Mouse (Mus musculus): ENCODE results near the gene Pcdh9. TPM values are rescaled to one million over a fixed set of nuclear protein-coding genes. Genes with fewer than 3 reads are reported as not detected.

Pcdh9 gene
- polyA plus RNA-seq, 1 experiment from 2014 or later, result 6.3 TPM

- Histone ChIP-seq H3K4me3 (ENCODE audit: low read length) (no peak overlapping the region), H3K27ac (ENCODE audit: low read length) (no peak overlapping the region), H3K36me3 (ENCODE audit: control insufficient read depth, insufficient read depth) (no peaks in the 10 kb centered on the region), H3K9ac (ENCODE audit: low read length) (no peak overlapping the region), H3K4me2 (ENCODE audit: low read depth, low read length) (no peak overlapping the region), H3K9me3 (replicated peaks; ENCODE audit: control insufficient read depth, low read length) (no peaks in the 10 kb centered on the region), H3K4me1 (ENCODE audit: control insufficient read depth, insufficient read depth, low read length) (peaks cover 4% of the 10 kb centered on the region; the same call in 1 of the 2 replicates), H3K27me3 (ENCODE audit: control insufficient read depth, insufficient read depth, low read length) (no peaks in the 10 kb centered on the region)
- ATAC-seq (replicated peaks; ENCODE audit: extremely low read depth, insufficient read depth, low FRiP score), result no peak
- 77% methylated on average over 11 of the region's 11 CpGs for WGBS
These were observed 4.9 kb downstream of the Pcdh9 start for GRCm38 (mm10) chr14:93885551-93886084.

- Histone ChIP-seq H3K27ac (ENCODE audit: low read length) (no peak overlapping the region), H3K4me2 (ENCODE audit: low read depth, low read length) (no peak overlapping the region), H3K9ac (ENCODE audit: low read length) (no peak overlapping the region), H3K36me3 (ENCODE audit: control insufficient read depth, insufficient read depth) (no peaks in the 10 kb centered on the region), H3K27me3 (ENCODE audit: control insufficient read depth, insufficient read depth, low read length) (no peaks in the 10 kb centered on the region), H3K9me3 (replicated peaks; ENCODE audit: control insufficient read depth, low read length) (no peaks in the 10 kb centered on the region), H3K4me1 (ENCODE audit: control insufficient read depth, insufficient read depth, low read length) (peaks cover 2% of the 10 kb centered on the region; the same call in 1 of the 2 replicates), H3K4me3 (ENCODE audit: low read length) (no peak overlapping the region)
- WGBS, result 4% methylated on average over 2 of the region's 2 CpGs
- 0 out of 2 replicates have a peak, but pooled peaks have one; percentile 49 for ATAC-seq (replicated peaks; ENCODE audit: extremely low read depth, insufficient read depth, low FRiP score)
These were observed 6.0 kb downstream of the Pcdh9 start for GRCm38 (mm10) chr14:93884467-93884866.

GRCm38 (mm10) chr14:93880071-93880470 lies 10.4 kb downstream of the Pcdh9 start:
- Histone ChIP-seq H3K36me3 (ENCODE audit: control insufficient read depth, insufficient read depth) (no peaks in the 10 kb centered on the region), H3K27me3 (ENCODE audit: control insufficient read depth, insufficient read depth, low read length) (no peaks in the 10 kb centered on the region), H3K4me3 (ENCODE audit: low read length) (no peak overlapping the region), H3K27ac (ENCODE audit: low read length) (no peak overlapping the region), H3K4me1 (ENCODE audit: control insufficient read depth, insufficient read depth, low read length) (peaks cover 2% of the 10 kb centered on the region; the same call in 1 of the 2 replicates), H3K4me2 (ENCODE audit: low read depth, low read length) (no peak overlapping the region), H3K9me3 (replicated peaks; ENCODE audit: control insufficient read depth, low read length) (no peaks in the 10 kb centered on the region), H3K9ac (ENCODE audit: low read length) (no peak overlapping the region)
- ATAC-seq (replicated peaks; ENCODE audit: extremely low read depth, insufficient read depth, low FRiP score), result no peak
- 82% methylated on average over 1 of the region's 1 CpGs for WGBS

- no peak overlapping the region for H3K27ac ChIP-seq (ENCODE audit: low read length)
- H3K4me2 ChIP-seq (ENCODE audit: low read depth, low read length), result no peak overlapping the region
- no peaks in the 10 kb centered on the region for H3K9me3 ChIP-seq (replicated peaks; ENCODE audit: control insufficient read depth, low read length)
- H3K36me3 ChIP-seq (ENCODE audit: control insufficient read depth, insufficient read depth), result no peaks in the 10 kb centered on the region
- H3K9ac ChIP-seq (ENCODE audit: low read length), result no peak overlapping the region
- no peak overlapping the region for H3K4me3 ChIP-seq (ENCODE audit: low read length)
- H3K27me3 ChIP-seq (ENCODE audit: control insufficient read depth, insufficient read depth, low read length), result no peaks in the 10 kb centered on the region
- ATAC-seq (replicated peaks; ENCODE audit: extremely low read depth, insufficient read depth, low FRiP score), result no peak
- no peaks in the 10 kb centered on the region for H3K4me1 ChIP-seq (ENCODE audit: control insufficient read depth, insufficient read depth, low read length)
- 84% methylated on average over 1 of the region's 1 CpGs for WGBS
These were observed 14.5 kb downstream of the Pcdh9 start for GRCm38 (mm10) chr14:93875968-93876367.

GRCm38 (mm10) chr14:93868211-93868610 lies 22.3 kb downstream of the Pcdh9 start:
- H3K27ac ChIP-seq (ENCODE audit: low read length), result no peak overlapping the region

GRCm38 (mm10) chr14:93858069-93858468 lies 32.4 kb downstream of the Pcdh9 start:
- no peaks in the 10 kb centered on the region for H3K4me1 ChIP-seq (ENCODE audit: control insufficient read depth, insufficient read depth, low read length)
- no peak overlapping the region for H3K4me2 ChIP-seq (ENCODE audit: low read depth, low read length)
- ATAC-seq (replicated peaks; ENCODE audit: extremely low read depth, insufficient read depth, low FRiP score), result no peak
- no peaks in the 10 kb centered on the region for H3K9me3 ChIP-seq (replicated peaks; ENCODE audit: control insufficient read depth, low read length)
- H3K36me3 ChIP-seq (ENCODE audit: control insufficient read depth, insufficient read depth), result no peaks in the 10 kb centered on the region
- no peak overlapping the region for H3K4me3 ChIP-seq (ENCODE audit: low read length)
- H3K27me3 ChIP-seq (ENCODE audit: control insufficient read depth, insufficient read depth, low read length), result no peaks in the 10 kb centered on the region
- no peak overlapping the region for H3K27ac ChIP-seq (ENCODE audit: low read length)
- H3K9ac ChIP-seq (ENCODE audit: low read length), result no peak overlapping the region
- 74% methylated on average over 3 of the region's 3 CpGs for WGBS

More at GRCm38 (mm10) chr14:93868211-93868610, 22.3 kb downstream of the Pcdh9 start:
- H3K9me3 ChIP-seq (replicated peaks; ENCODE audit: control insufficient read depth, low read length), result no peaks in the 10 kb centered on the region
- H3K36me3 ChIP-seq (ENCODE audit: control insufficient read depth, insufficient read depth), result no peaks in the 10 kb centered on the region
- H3K27me3 ChIP-seq (ENCODE audit: control insufficient read depth, insufficient read depth, low read length), result no peaks in the 10 kb centered on the region
- H3K4me1 ChIP-seq (ENCODE audit: control insufficient read depth, insufficient read depth, low read length), result no peaks in the 10 kb centered on the region
- H3K9ac ChIP-seq (ENCODE audit: low read length), result no peak overlapping the region
- no peak for ATAC-seq (replicated peaks; ENCODE audit: extremely low read depth, insufficient read depth, low FRiP score)
- no peak overlapping the region for H3K4me2 ChIP-seq (ENCODE audit: low read depth, low read length)
- H3K4me3 ChIP-seq (ENCODE audit: low read length), result no peak overlapping the region

- Histone ChIP-seq H3K36me3 (ENCODE audit: control insufficient read depth, insufficient read depth) (no peaks in the 10 kb centered on the region), H3K4me3 (ENCODE audit: low read length) (no peak overlapping the region), H3K4me1 (ENCODE audit: control insufficient read depth, insufficient read depth, low read length) (no peaks in the 10 kb centered on the region), H3K27ac (ENCODE audit: low read length) (no peak overlapping the region), H3K9me3 (replicated peaks; ENCODE audit: control insufficient read depth, low read length) (no peaks in the 10 kb centered on the region), H3K9ac (ENCODE audit: low read length) (no peak overlapping the region), H3K4me2 (ENCODE audit: low read depth, low read length) (no peak overlapping the region), H3K27me3 (ENCODE audit: control insufficient read depth, insufficient read depth, low read length) (no peaks in the 10 kb centered on the region)
- no peak for ATAC-seq (replicated peaks; ENCODE audit: extremely low read depth, insufficient read depth, low FRiP score)
- 42% methylated on average over 1 of the region's 1 CpGs for WGBS
These were observed 44.3 kb downstream of the Pcdh9 start for GRCm38 (mm10) chr14:93846091-93846677.

GRCm38 (mm10) chr14:93842686-93843288 lies 47.7 kb downstream of the Pcdh9 start:
- no peak overlapping the region for H3K4me2 ChIP-seq (ENCODE audit: low read depth, low read length)
- 74% methylated on average over 3 of the region's 3 CpGs for WGBS
- H3K4me3 ChIP-seq (ENCODE audit: low read length), result no peak overlapping the region
- no peaks in the 10 kb centered on the region for H3K36me3 ChIP-seq (ENCODE audit: control insufficient read depth, insufficient read depth)
- ATAC-seq (replicated peaks; ENCODE audit: extremely low read depth, insufficient read depth, low FRiP score), result no peak
- H3K9ac ChIP-seq (ENCODE audit: low read length), result no peak overlapping the region
- H3K27ac ChIP-seq (ENCODE audit: low read length), result no peak overlapping the region
- H3K27me3 ChIP-seq (ENCODE audit: control insufficient read depth, insufficient read depth, low read length), result no peaks in the 10 kb centered on the region
- H3K9me3 ChIP-seq (replicated peaks; ENCODE audit: control insufficient read depth, low read length), result no peaks in the 10 kb centered on the region
- H3K4me1 ChIP-seq (ENCODE audit: control insufficient read depth, insufficient read depth, low read length), result no peaks in the 10 kb centered on the region

GRCm38 (mm10) chr14:93832511-93832910 lies 58.0 kb downstream of the Pcdh9 start:
- Histone ChIP-seq H3K27ac (ENCODE audit: low read length) (no peak overlapping the region), H3K9me3 (replicated peaks; ENCODE audit: control insufficient read depth, low read length) (no peaks in the 10 kb centered on the region), H3K4me2 (ENCODE audit: low read depth, low read length) (no peak overlapping the region), H3K4me1 (ENCODE audit: control insufficient read depth, insufficient read depth, low read length) (no peaks in the 10 kb centered on the region), H3K9ac (ENCODE audit: low read length) (no peak overlapping the region), H3K27me3 (ENCODE audit: control insufficient read depth, insufficient read depth, low read length) (no peaks in the 10 kb centered on the region), H3K4me3 (ENCODE audit: low read length) (no peak overlapping the region), H3K36me3 (ENCODE audit: control insufficient read depth, insufficient read depth) (no peaks in the 10 kb centered on the region)
- ATAC-seq (replicated peaks; ENCODE audit: extremely low read depth, insufficient read depth, low FRiP score), result no peak
- 74% methylated on average over 6 of the region's 6 CpGs for WGBS
